Mouse (Mus musculus): Measurements from ENCODE around the gene Olfr922. TPM values are rescaled to one million over a fixed set of nuclear protein-coding genes. Genes with fewer than 3 reads are reported as not detected.

Gene Olfr922
- not detected in 2 replicates for polyA plus RNA-seq (2015; fragmentation: Nextera tagmentation; extraction: Ambion mirVana)

DNA sequence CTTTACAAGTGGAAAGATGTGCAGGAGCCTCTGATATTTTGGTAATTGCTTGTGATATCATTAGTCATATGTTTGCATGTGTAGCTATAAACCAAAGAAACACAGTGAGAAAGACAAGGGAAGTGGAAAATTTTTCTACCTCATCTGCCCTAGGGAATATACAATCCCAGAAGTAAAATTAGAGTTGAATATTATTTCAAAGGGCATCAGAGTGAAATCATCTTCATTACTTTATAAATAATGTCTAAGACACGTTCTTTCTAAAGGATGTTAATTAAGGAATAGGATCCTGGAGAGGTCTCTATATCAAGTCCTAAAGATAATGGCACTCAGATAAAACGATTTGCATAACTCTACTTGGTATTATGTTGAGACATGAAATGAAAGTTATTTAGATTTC, at the start of gene Olfr922:
Olfr922 (plus strand) TSS at position 301 of the 400 bp plus-strand sequence.

DNA sequence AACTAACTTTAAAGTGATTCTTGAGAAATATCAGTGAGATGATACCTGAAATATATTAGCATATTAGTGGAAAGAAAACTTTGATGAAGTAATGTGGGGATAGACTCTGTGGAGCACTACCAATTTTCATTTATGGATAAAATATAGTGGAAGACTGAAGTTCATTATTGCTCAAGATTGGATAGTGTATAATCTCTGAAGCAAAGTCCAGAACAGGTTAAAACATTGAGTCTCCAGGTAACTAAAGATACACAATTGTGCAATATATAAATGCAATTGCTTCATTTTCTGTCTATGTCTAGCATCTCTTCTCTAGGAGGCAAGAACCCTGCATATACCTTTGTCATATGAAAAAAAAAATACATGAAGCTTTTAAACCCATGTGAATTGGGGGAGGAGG, 41.6 kb upstream of the Olfr922 start, which contains the start of gene Olfr921:
Olfr921 (plus strand) TSS at position 301 of the 400 bp plus-strand sequence.

GRCm38 (mm10) chr9:38826245-38826644, 11.8 kb downstream of the Olfr922 start, which contains the start of gene Olfr923:
Olfr923 (plus strand) TSS chr9:38826545.

DNA sequence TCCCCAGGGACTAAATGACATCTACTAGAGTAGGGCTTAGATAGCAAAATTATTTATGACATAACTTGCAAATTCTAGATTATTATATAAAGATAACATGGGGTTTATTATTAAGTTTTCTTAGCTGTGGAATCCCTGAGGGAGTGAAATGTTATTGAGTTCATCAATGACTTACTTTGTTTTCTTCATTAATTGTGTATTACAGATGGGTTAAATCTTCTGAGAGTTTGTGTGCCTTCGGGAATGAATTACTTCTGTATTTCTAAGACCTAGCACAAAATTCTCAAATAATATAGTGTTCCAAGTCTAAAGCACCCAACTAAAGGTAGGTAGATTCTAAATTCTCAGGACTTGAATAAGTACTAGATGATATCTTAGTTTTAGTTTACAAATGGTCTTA, 29.7 kb downstream of the Olfr922 start, which contains the start of gene Olfr924:
Olfr924 (plus strand) TSS at position 301 of the 400 bp plus-strand sequence.

DNA sequence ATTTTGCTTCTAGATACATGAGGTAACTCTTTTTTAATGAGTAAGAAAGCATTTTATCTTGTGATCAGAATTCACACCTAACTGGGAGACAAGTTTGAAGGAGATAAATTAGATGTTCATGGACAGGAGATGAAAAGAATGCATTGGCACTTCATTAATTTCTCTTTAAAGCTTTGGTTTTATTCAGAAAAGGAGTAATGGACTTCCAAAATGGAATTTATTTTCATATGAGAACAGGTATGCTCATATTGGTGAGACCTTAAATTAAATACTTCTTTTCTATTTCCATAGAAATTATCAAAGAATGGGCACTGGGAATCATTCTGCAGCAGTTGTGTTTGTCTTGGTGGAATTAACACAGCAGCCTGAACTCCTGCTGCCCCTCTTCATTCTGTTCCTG, 40.3 kb downstream of the Olfr922 start, which contains the start of gene Olfr26:
Olfr26 (plus strand) TSS at position 301 of the 400 bp plus-strand sequence.

Other genes starting within 250 kb of the Olfr922 start
- gene Olfr912, start 234.4 kb upstream of the Olfr922 start, polyA plus RNA-seq (2015; fragmentation: Nextera tagmentation; extraction: Ambion mirVana): not detected in 2 replicates
- gene Olfr913, start 221.9 kb upstream of the Olfr922 start, polyA plus RNA-seq (2015; fragmentation: Nextera tagmentation; extraction: Ambion mirVana): not detected in 2 replicates
- gene Olfr914, start 209.5 kb upstream of the Olfr922 start, polyA plus RNA-seq (2015; fragmentation: Nextera tagmentation; extraction: Ambion mirVana): not detected in 2 replicates
- not detected in 2 replicates for gene Olfr916, start 154.7 kb upstream of the Olfr922 start, polyA plus RNA-seq (2015; fragmentation: Nextera tagmentation; extraction: Ambion mirVana)
- gene Olfr917, start 148.8 kb upstream of the Olfr922 start, polyA plus RNA-seq (2015; fragmentation: Nextera tagmentation; extraction: Ambion mirVana): not detected in 2 replicates
- not detected in 2 replicates for gene Olfr918, start 140.0 kb upstream of the Olfr922 start, polyA plus RNA-seq (2015; fragmentation: Nextera tagmentation; extraction: Ambion mirVana)
- gene Olfr919, start 110.9 kb upstream of the Olfr922 start, polyA plus RNA-seq (2015; fragmentation: Nextera tagmentation; extraction: Ambion mirVana): not detected in 2 replicates
- gene Vwa5a, start 96.3 kb upstream of the Olfr922 start, polyA plus RNA-seq (2015; fragmentation: Nextera tagmentation; extraction: Ambion mirVana): 24.7 and 26.0 TPM in 2 replicates
- 0.14 and 0.17 TPM in 2 replicates for gene Olfr920, start 62.3 kb upstream of the Olfr922 start, polyA plus RNA-seq (2015; fragmentation: Nextera tagmentation; extraction: Ambion mirVana)
- gene Olfr921, start 41.5 kb upstream of the Olfr922 start, polyA plus RNA-seq (2015; fragmentation: Nextera tagmentation; extraction: Ambion mirVana): not detected in 2 replicates
- gene Olfr923, start 11.9 kb downstream of the Olfr922 start, polyA plus RNA-seq (2015; fragmentation: Nextera tagmentation; extraction: Ambion mirVana): not detected in 2 replicates
- gene Olfr924, start 29.8 kb downstream of the Olfr922 start, polyA plus RNA-seq (2015; fragmentation: Nextera tagmentation; extraction: Ambion mirVana): not detected in 2 replicates
- not detected in 2 replicates for gene Olfr26, start 40.4 kb downstream of the Olfr922 start, polyA plus RNA-seq (2015; fragmentation: Nextera tagmentation; extraction: Ambion mirVana)
- gene Olfr926, start 62.5 kb downstream of the Olfr922 start, polyA plus RNA-seq (2015; fragmentation: Nextera tagmentation; extraction: Ambion mirVana): not detected in 2 replicates
- gene Olfr930, start 115.2 kb downstream of the Olfr922 start, polyA plus RNA-seq (2015; fragmentation: Nextera tagmentation; extraction: Ambion mirVana): not detected in 2 replicates
- gene Olfr933, start 157.7 kb downstream of the Olfr922 start, polyA plus RNA-seq (2015; fragmentation: Nextera tagmentation; extraction: Ambion mirVana): not detected in 2 replicates
- gene Olfr934, start 173.7 kb downstream of the Olfr922 start, polyA plus RNA-seq (2015; fragmentation: Nextera tagmentation; extraction: Ambion mirVana): not detected in 2 replicates
- gene Olfr935, start 185.1 kb downstream of the Olfr922 start, polyA plus RNA-seq (2015; fragmentation: Nextera tagmentation; extraction: Ambion mirVana): not detected in 2 replicates
- gene Olfr146, start 208.8 kb downstream of the Olfr922 start, polyA plus RNA-seq (2015; fragmentation: Nextera tagmentation; extraction: Ambion mirVana): not detected in 2 replicates

Data from skeletal muscle tissue, postnatal 0 days (tissue).